Comparison of ENCODE assay signal across 8 mouse cellular contexts in the genomic region with DNA sequence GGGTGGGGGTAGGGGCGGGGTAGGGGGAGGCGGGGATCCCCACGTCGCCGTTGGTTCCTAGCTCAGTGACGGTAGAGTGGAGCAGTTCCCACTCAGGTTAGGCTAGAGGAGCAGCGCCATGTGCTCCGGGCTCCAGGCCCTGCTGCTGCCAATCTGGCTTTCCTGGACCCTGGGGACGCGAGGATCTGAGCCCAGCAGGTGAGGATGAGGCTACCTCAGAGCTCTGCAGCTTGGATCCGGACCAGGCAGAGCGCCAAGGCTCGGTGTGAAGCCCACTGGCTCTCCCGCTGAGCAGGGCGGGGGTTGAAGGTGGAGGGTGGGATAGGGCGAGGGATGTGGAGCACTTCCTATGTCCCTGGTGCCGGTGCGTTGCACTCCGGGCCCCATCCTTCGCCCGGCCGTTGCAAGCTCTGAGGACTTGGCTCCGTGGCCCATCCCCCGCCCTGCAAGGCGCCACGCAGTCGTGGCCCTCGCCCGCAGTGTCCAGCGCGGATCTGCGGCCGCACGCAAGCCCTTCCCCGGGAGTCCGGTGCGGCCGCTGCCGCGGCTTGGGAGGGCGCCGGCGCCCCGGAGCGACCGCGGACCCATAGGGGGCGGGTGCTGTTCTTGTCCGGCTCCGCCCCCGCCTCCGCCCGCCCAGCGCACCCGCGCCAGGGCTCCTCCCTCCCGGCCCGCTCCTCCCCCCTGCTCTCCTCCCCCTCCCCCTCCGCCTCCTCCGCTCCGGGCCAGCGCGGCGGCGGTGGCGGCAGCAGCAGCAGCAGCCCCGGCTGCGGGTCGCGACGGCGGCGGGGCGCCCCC.
DNase-seq lines count a peak whose midpoint lies in the region; ATAC-seq lines count a peak whose summit lies in the region.

No protein-coding gene starts in this region.

- H3K4me3 ChIP-seq in limb, embryonic 12.5 days (replicated peaks) = peak overlapping the region; percentile 67
- H3K4me3 ChIP-seq in neural tube, embryonic 12.5 days = peak overlapping the region; percentile 74

- WGBS in limb, embryonic 12.5 days = under 1% methylated on average over 62 of the region's 74 CpGs
- WGBS in neural tube, embryonic 12.5 days = under 1% methylated on average over 66 of the region's 74 CpGs

- peak; percentile 88 for ATAC-seq in limb, embryonic 12.5 days (ENCODE audit: insufficient number of reproducible peaks, insufficient read depth, low FRiP score, low TSS enrichment, low read depth)
- ATAC-seq in neural tube, embryonic 12.5 days (ENCODE audit: low FRiP score, low read depth) = peak; percentile 92

- peak overlapping the region; percentile 89 for H3K4me2 ChIP-seq in limb, embryonic 12.5 days
- peak overlapping the region; percentile 92 for H3K4me2 ChIP-seq in neural tube, embryonic 12.5 days (replicated peaks)

- no peaks in the 10 kb centered on the region for H3K9me3 ChIP-seq in limb, embryonic 12.5 days
- no peaks in the 10 kb centered on the region for H3K9me3 ChIP-seq in neural tube, embryonic 12.5 days

- peaks cover 12% of the 10 kb centered on the region for H3K4me1 ChIP-seq in limb, embryonic 12.5 days (replicated peaks)
- peaks cover 8% of the 10 kb centered on the region for H3K4me1 ChIP-seq in neural tube, embryonic 12.5 days

- no peaks in the 10 kb centered on the region for H3K36me3 ChIP-seq in limb, embryonic 12.5 days
- no peaks in the 10 kb centered on the region for H3K36me3 ChIP-seq in neural tube, embryonic 12.5 days

- H3K27ac ChIP-seq in limb, embryonic 12.5 days = no peak overlapping the region
- H3K27ac ChIP-seq in neural tube, embryonic 12.5 days = peak overlapping the region; percentile 44

- H3K27me3 ChIP-seq in limb, embryonic 12.5 days = peaks cover 35% of the 10 kb centered on the region
- H3K27me3 ChIP-seq in neural tube, embryonic 12.5 days (replicated peaks) = peaks cover 13% of the 10 kb centered on the region

- peak; percentile 80 for DNase-seq in layer of hippocampus, adult 11-12 months (ENCODE audit: low spot score)
- no peak for DNase-seq in layer of hippocampus, adult 9-10 months (ENCODE audit: low spot score)
- peak; percentile 92 for DNase-seq in cerebellum, adult 9-11 months
- DNase-seq in frontal cortex, postnatal 10 days (ENCODE audit: low spot score in 2 of 2) = peak; percentile 63 to 80
- peak; percentile 16 for DNase-seq in kidney, adult 11 months
- DNase-seq in thymus, postnatal 0 days (ENCODE audit: low spot score) = peak; percentile 9

- peak overlapping the region; percentile 58 for H3K9ac ChIP-seq in limb, embryonic 12.5 days (replicated peaks)
- H3K9ac ChIP-seq in neural tube, embryonic 12.5 days = peak overlapping the region; percentile 69
